Mouse (Mus musculus) liver, embryonic 16.5 days (tissue): Measurements from ENCODE around the gene Tgm2. TPM values are rescaled to one million over a fixed set of nuclear protein-coding genes. Genes with fewer than 3 reads are reported as not detected.

Experiments used
- ATAC-seq: fragments of 200-750 bp; cut with Nextera tagmentation; 2 replicates; pipeline ENCODE4 v1.8.0; 2017; ENCODE audit warnings: low read depth, mild to moderate bottlenecking, moderate number of reproducible peaks, moderate library complexity
- H3K27ac ChIP-seq: fragments of 300-500 bp; sonication (generic); 2 replicates; pipeline ENCODE4 v1.5.1; 2014; ENCODE audit warnings: mild to moderate bottlenecking, low read length
- H3K27me3 ChIP-seq: fragments of 300-500 bp; sonication (generic); 2 replicates; pipeline ENCODE4 v1.6.1; 2014; ENCODE audit warnings: low read depth, low read length, mixed read lengths; ENCODE audit not compliant: control insufficient read depth, insufficient read depth
- H3K36me3 ChIP-seq: fragments of 300-500 bp; sonication (generic); 2 replicates; pipeline ENCODE4 v1.6.1; 2014; ENCODE audit warnings: mild to moderate bottlenecking; ENCODE audit not compliant: control insufficient read depth, insufficient read depth
- H3K4me1 ChIP-seq: fragments of 300-500 bp; sonication (generic); 2 replicates; pipeline ENCODE4 v1.6.1; 2014; ENCODE audit warnings: low read depth, low read length, mixed read lengths; ENCODE audit not compliant: control insufficient read depth
- H3K4me2 ChIP-seq: fragments of 300-500 bp; sonication (generic); 2 replicates; pipeline ENCODE4 v1.6.1; 2014; ENCODE audit warnings: low read depth, low read length, mixed read lengths
- H3K4me3 ChIP-seq: fragments of 300-500 bp; sonication (generic); 2 replicates; pipeline ENCODE4 v1.5.1; 2014; ENCODE audit warnings: low read depth, mild to moderate bottlenecking, low read length
- H3K9ac ChIP-seq: fragments of 300-500 bp; sonication (generic); 2 replicates; pipeline ENCODE4 v1.6.1; 2014; ENCODE audit warnings: low read depth, low read length
- H3K9me3 ChIP-seq: fragments of 300-500 bp; sonication (generic); replicated peaks from 2 replicates; pipeline ENCODE4 v1.6.1; 2016; ENCODE audit warnings: low read length; ENCODE audit not compliant: control insufficient read depth
- WGBS: fragments of 180-500 bp; shearing (Covaris S2); extraction: QIAGEN DNeasy Blood & Tissue Kit; methylation state at CpG from one replicate; pipeline ENCODE4 v1.1.7; 2014; ENCODE audit not compliant: insufficient replicate concordance; 5-methylcytosine and 5-hydroxymethylcytosine counted together
- polyA plus RNA-seq: library from polyadenylated mRNA; unstranded; fragments of >200 nt; fragmentation: Nextera tagmentation; extraction: Ambion mirVana; gene quantifications from 2 replicates; pipeline ENCODE4 v1.2.1, GENCODE M21; 2015

Tgm2 gene
- polyA plus RNA-seq, 1 experiment from 2014 or later = 74.3 TPM

GRCm38 (mm10) chr2:158067260-158067824 lies 78.9 kb downstream of the Tgm2 start:
- Histone ChIP-seq H3K4me1 (peaks cover 4% of the 10 kb centered on the region; the same call in 1 of the 2 replicates), H3K27me3 (no peaks in the 10 kb centered on the region), H3K4me3 (no peak overlapping the region), H3K9ac (no peak overlapping the region), H3K4me2 (no peak overlapping the region), H3K9me3 (no peaks in the 10 kb centered on the region), H3K36me3 (peaks cover 23% of the 10 kb centered on the region), H3K27ac (no peak overlapping the region)
- WGBS = 89% methylated on average over 5 of the region's 5 CpGs
- ATAC-seq = no peak

- H3K9me3 ChIP-seq = no peaks in the 10 kb centered on the region
- H3K9ac ChIP-seq = no peak overlapping the region
- H3K4me3 ChIP-seq = no peak overlapping the region
- ATAC-seq = no peak
- H3K4me1 ChIP-seq = peaks cover 4% of the 10 kb centered on the region; the same call in 1 of the 2 replicates
- H3K27ac ChIP-seq = no peak overlapping the region
- H3K27me3 ChIP-seq = no peaks in the 10 kb centered on the region
- peaks cover 22% of the 10 kb centered on the region for H3K36me3 ChIP-seq
- H3K4me2 ChIP-seq = no peak overlapping the region
Observed at GRCm38 (mm10) chr2:158066456-158066855, 79.8 kb downstream of the Tgm2 start.

Other genes with a start within 250 kb of the Tgm2 start
- not detected in 2 replicates for gene Vstm2l, start 231.8 kb downstream of the Tgm2 start, polyA plus RNA-seq
- gene Tti1, start 118.0 kb downstream of the Tgm2 start, polyA plus RNA-seq = 13.1 and 13.4 TPM in 2 replicates
- 25.1 and 26.6 TPM in 2 replicates for gene Rprd1b, start 117.9 kb downstream of the Tgm2 start, polyA plus RNA-seq
- gene D630003M21Rik, start 82.8 kb upstream of the Tgm2 start, polyA plus RNA-seq = 0.69 and 0.78 TPM in 2 replicates
- not detected in 2 replicates for gene Bpi, start 111.7 kb upstream of the Tgm2 start, polyA plus RNA-seq
- gene Lbp, start 160.1 kb upstream of the Tgm2 start, polyA plus RNA-seq = 61.5 and 69.9 TPM in 2 replicates
- gene Snhg11, start 229.2 kb upstream of the Tgm2 start, polyA plus RNA-seq = 1.2 and 2.6 TPM in 2 replicates